Mouse (Mus musculus) c-Kit-positive CD71-positive TER-119-positive erythroid progenitor cells, embryonic 14.5 days (primary cell): ENCODE measurements around the gene Ankrd9.

Source experiments
- DNase-seq: peaks from one replicate; pipeline ENCODE4 v3.0.0-alpha.2; 2013; ENCODE audit warnings: low spot score

Ankrd9 gene

GRCm38 (mm10) chr12:110961973-110962372, 16.9 kb downstream of the Ankrd9 start:
- no peak for DNase-seq

GRCm38 (mm10) chr12:110954351-110954991, 24.4 kb downstream of the Ankrd9 start:
- no peak for DNase-seq

GRCm38 (mm10) chr12:110953900-110954299, 24.9 kb downstream of the Ankrd9 start:
- no peak for DNase-seq

DNA sequence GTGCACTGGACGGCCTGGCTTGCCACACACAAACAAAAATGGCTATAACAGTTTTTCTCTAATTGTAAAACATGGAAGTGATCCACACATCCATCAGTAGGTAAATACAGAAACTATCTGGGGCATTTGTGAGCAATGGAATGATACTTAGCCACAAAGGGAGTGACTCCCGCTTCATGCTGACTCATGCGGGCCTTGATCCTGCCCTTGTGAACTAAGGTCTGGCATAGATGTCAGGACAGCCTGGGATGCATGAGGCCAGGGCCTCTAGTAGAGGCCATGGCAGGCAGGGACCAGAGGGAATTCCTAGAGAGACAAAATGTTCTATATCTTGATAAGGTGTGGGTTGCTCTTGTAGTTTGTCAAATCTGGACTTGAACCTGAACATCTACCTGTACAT, 25.4 kb downstream of the Ankrd9 start:
- no peak for DNase-seq

DNA sequence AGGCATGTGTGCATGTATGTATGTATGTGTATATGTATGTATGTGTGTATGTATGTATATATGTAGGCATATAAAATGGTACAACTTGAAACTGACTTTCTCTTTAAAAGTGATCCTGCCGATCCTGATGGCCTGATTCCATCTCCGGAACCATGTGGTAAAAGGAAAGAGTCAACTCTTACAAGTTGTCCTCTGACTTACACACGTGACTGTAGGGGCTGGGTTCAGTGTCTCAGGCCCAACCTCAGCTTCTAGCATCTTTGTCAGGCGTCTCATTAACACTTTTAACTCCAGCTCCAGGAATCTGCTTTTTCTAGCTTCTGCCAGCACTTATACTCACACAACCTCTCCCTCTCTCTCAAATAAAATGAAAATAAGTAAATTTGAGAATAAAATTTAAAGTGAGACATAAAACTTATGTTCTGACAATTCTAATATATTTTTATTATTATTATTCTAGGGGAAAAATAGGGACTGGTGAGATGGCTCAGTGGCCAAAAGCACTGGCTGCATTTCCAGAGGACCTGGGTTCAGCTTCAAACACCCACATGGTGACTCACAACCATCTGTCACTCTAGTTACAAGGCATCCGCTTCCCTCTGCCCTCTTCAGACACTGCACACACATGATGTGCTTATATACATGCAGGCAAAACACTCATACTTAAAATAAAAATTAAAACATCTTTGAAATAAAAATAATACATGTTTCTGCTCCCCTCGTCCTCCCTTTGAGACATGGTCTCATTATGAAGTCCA, 26.0 kb downstream of the Ankrd9 start:
- no peak for DNase-seq

- DNase-seq: no peak
Measured at GRCm38 (mm10) chr12:110951236-110951635, 27.6 kb downstream of the Ankrd9 start.

- no peak for DNase-seq
Measured at GRCm38 (mm10) chr12:110950151-110950550, 28.7 kb downstream of the Ankrd9 start.

- DNase-seq: no peak
Measured at GRCm38 (mm10) chr12:110949410-110949809, 29.4 kb downstream of the Ankrd9 start.

DNA sequence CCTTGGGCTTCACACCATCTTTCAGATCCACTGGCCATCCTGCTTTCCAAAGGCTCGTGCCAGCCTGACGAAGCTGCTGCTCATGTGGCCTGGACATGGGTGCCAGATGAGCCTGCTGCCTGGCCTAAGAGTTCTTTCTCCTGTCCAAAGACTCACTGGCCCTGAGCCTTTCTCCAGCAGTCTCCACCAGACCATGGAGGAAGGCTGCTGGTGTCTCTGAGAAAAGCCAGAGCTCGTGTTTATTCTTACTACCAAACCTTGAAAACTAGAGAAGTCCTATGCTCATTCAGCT, 30.0 kb downstream of the Ankrd9 start:
- no peak for DNase-seq

DNA sequence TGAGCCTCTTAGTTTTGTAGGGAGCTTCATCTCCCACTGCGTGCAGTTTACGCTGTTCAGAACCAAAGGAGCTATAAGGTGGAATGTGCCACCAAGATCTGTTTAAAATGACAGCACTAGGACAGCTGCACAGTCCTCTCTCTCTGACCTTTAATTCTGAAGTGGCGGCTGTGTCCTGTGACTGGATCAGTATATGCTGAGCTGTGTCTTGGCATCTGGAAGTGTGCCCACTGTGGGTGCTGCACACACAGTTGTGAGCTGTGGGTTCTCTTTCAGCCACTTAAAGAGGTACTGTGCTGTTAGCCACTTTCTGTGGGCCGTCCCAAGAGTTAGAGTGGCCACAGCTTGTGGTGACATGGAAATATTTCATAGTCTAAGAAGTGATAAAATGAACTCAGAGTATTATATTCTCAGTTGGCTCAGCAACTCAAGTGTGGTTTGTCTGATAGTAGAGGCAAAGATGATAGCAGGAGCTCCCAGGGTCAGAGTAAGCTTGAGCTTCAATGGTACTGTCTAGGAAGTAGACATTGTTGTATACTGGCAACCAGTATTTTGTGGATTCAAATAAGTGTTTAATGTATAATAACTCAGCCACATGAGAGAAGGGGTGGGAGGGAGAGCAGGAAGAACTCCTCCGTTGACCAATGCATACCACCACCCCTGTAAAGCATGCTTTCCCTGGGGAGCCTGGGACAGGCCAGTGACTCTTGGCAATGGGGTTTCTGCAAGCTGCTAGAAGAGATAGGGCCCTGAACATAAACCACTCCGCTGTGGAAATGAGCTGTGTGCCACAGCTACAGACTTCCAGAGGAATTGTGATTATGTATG, 30.5 kb downstream of the Ankrd9 start:
- no peak for DNase-seq

DNA sequence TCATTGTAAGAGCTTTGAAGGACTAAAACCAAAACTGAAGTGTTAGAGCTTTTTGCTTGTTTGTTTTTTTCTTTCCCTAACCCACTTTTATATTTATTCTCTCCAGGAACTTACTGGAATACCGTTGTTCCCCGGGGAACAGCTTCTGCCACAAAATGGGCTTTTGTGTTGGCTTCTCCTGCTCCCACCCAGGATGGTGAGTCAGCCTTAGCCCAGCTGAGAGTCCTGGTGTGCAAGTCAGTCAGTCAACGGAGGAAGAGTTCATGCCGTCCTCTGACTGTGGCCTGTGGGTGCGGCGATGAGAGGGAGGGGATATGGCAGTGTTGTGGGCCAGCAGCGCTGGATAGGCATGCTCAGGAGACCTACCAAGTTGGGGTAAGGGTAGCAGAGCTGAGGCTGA, 32.6 kb downstream of the Ankrd9 start:
- no peak for DNase-seq

GRCm38 (mm10) chr12:110940869-110941268, 38.0 kb downstream of the Ankrd9 start:
- DNase-seq: no peak

- DNase-seq: no peak
Measured at GRCm38 (mm10) chr12:110939385-110939784, 39.5 kb downstream of the Ankrd9 start.

- DNase-seq: no peak
Measured at GRCm38 (mm10) chr12:110937496-110937895, 41.3 kb downstream of the Ankrd9 start.

GRCm38 (mm10) chr12:110935983-110936620, 42.7 kb downstream of the Ankrd9 start:
- DNase-seq: peak; percentile 78

- no peak for DNase-seq
Measured at GRCm38 (mm10) chr12:110932820-110933219, 46.0 kb downstream of the Ankrd9 start.
